Mouse (Mus musculus): ENCODE data around the gene Foxj1.

The Foxj1 gene

GRCm38 (mm10) chr11:116305423-116305822 lies 29.8 kb downstream of the Foxj1 start:
- DNase-seq (ENCODE audit: low spot score): no peak

- DNase-seq (ENCODE audit: low spot score): no peak
These were observed 36.6 kb downstream of the Foxj1 start for GRCm38 (mm10) chr11:116298621-116299020.

- no peak for DNase-seq (ENCODE audit: low spot score)
These were observed 37.0 kb downstream of the Foxj1 start for GRCm38 (mm10) chr11:116298221-116298620.

- no peak for DNase-seq (ENCODE audit: low spot score)
These were observed 38.2 kb downstream of the Foxj1 start for GRCm38 (mm10) chr11:116297017-116297416.

- no peak for DNase-seq (ENCODE audit: low spot score)
These were observed 38.9 kb downstream of the Foxj1 start for GRCm38 (mm10) chr11:116296191-116296734.

GRCm38 (mm10) chr11:116294319-116294718 lies 40.9 kb downstream of the Foxj1 start:
- peak; percentile 42 for DNase-seq (ENCODE audit: low spot score)

GRCm38 (mm10) chr11:116293538-116294137 lies 41.6 kb downstream of the Foxj1 start:
- DNase-seq (ENCODE audit: low spot score): no peak

GRCm38 (mm10) chr11:116292401-116292800 lies 42.8 kb downstream of the Foxj1 start:
- DNase-seq (ENCODE audit: low spot score): no peak

GRCm38 (mm10) chr11:116290556-116290955 lies 44.6 kb downstream of the Foxj1 start:
- no peak for DNase-seq (ENCODE audit: low spot score)

GRCm38 (mm10) chr11:116287351-116287750 lies 47.8 kb downstream of the Foxj1 start:
- no peak for DNase-seq (ENCODE audit: low spot score)

GRCm38 (mm10) chr11:116285770-116286191 lies 49.4 kb downstream of the Foxj1 start:
- DNase-seq (ENCODE audit: low spot score): no peak

- DNase-seq (ENCODE audit: low spot score): no peak
These were observed 51.2 kb downstream of the Foxj1 start for GRCm38 (mm10) chr11:116283982-116284381.

- DNase-seq (ENCODE audit: low spot score): no peak
These were observed 52.2 kb downstream of the Foxj1 start for GRCm38 (mm10) chr11:116282912-116283521.

GRCm38 (mm10) chr11:116282089-116282488 lies 53.1 kb downstream of the Foxj1 start:
- DNase-seq (ENCODE audit: low spot score): no peak

GRCm38 (mm10) chr11:116281671-116282070 lies 53.5 kb downstream of the Foxj1 start:
- DNase-seq (ENCODE audit: low spot score): no peak

GRCm38 (mm10) chr11:116280751-116281663 lies 54.2 kb downstream of the Foxj1 start, which contains the start of gene Galr2:
TSS of gene Galr2 (plus strand) at chr11:116280939.
- DNase-seq (ENCODE audit: low spot score): no peak

All from urinary bladder, postnatal 25 days (tissue).